ENCODE assay signal across 20 mouse cellular contexts in genomic region chr1:4687605-4688004, GRCm38 (mm10).
"Had no signal": no experiment of that assay in that cellular context is flagged by ENCODE, and none has a peak within 500 bp of the region (broad histone marks: within the 10 kb centered on the region; RNA-seq: fewer than 3 reads in every experiment).

No protein-coding gene starts in this region.

- H3K4me2 ChIP-seq: limb, embryonic 15.5 days; liver, embryonic 11.5 days; lung, embryonic 14.5 days; midbrain, embryonic 15.5 days; neural tube, embryonic 13.5 days had no signal

- H3K4me3 ChIP-seq: layer of hippocampus, adult 2 months; limb, embryonic 15.5 days; midbrain, embryonic 15.5 days; myocyte; neural tube, embryonic 13.5 days had no signal

- H3K36me3 ChIP-seq: limb, embryonic 15.5 days; midbrain, embryonic 15.5 days; neural tube, embryonic 13.5 days had no signal

- H3K9ac ChIP-seq: limb, embryonic 15.5 days; liver, embryonic 14.5 days; liver, postnatal 0 days; lung, embryonic 14.5 days; midbrain, embryonic 15.5 days; neural tube, embryonic 13.5 days had no signal

- H3K4me1 ChIP-seq: limb, embryonic 15.5 days; midbrain, embryonic 15.5 days; neural tube, embryonic 13.5 days had no signal

- ATAC-seq: intestine, postnatal 0 days; liver, postnatal 0 days; lung, postnatal 0 days; midbrain, embryonic 15.5 days had no signal

- H3K27ac ChIP-seq: layer of hippocampus, adult 2 months; limb, embryonic 15.5 days; liver, embryonic 14.5 days; macrophage; midbrain, embryonic 15.5 days; neural tube, embryonic 13.5 days had no signal

- H3K9me3 ChIP-seq: limb, embryonic 15.5 days; midbrain, embryonic 15.5 days; neural tube, embryonic 13.5 days had no signal

- H3K27me3 ChIP-seq: limb, embryonic 15.5 days; midbrain, embryonic 15.5 days; neural tube, embryonic 13.5 days had no signal

- DNase-seq: kidney, adult 2 months; kidney, postnatal 25 days; layer of hippocampus, adult 9-11 months; liver, postnatal 0 days; lung, embryonic 14.5 days; retina, postnatal 1 day; right cerebral cortex, postnatal 25 days; spleen, adult 18-20 months; thymus, adult 2 months; thymus, postnatal 14 days had no signal
